Mouse (Mus musculus): Measurements from ENCODE around the gene Kantr. TPM values are rescaled to one million over a fixed set of nuclear protein-coding genes. Genes with fewer than 3 reads are reported as not detected.

Kantr gene
- polyA plus RNA-seq, 1 experiment from 2014 or later = 22.7 TPM

DNA sequence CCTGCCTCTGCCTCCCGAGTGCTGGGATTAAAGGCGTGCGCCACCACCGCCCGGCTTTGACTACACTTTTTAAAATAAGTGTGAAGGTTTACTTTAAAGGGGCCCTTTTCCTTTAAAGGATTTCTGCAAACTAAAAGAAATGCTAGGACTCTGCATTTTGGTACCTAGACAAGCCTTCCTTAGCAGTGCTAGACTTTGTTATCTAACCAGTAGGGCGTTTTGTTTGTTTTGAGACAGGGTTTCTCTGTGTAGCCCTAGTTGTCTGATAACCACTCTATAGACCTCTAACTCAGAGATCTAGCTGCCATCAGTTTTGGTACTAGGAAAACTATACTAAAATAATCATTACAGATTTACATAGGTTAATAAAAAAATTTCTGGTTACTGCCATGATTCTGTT, 47.9 kb downstream of the Kantr start:
- H3K4me1 ChIP-seq = no peaks in the 10 kb centered on the region
- WGBS = 91% methylated on average over 6 of the region's 6 CpGs
- no peak for ATAC-seq (ENCODE audit: insufficient number of reproducible peaks, insufficient read depth, low FRiP score, low TSS enrichment, low read depth)
- H3K27me3 ChIP-seq = no peaks in the 10 kb centered on the region
- H3K9me3 ChIP-seq = no peaks in the 10 kb centered on the region
- H3K9ac ChIP-seq = no peak overlapping the region
- H3K27ac ChIP-seq = no peak overlapping the region
- peaks cover 16% of the 10 kb centered on the region for H3K36me3 ChIP-seq
- no peak overlapping the region for H3K4me2 ChIP-seq
- H3K4me3 ChIP-seq = no peak overlapping the region

DNA sequence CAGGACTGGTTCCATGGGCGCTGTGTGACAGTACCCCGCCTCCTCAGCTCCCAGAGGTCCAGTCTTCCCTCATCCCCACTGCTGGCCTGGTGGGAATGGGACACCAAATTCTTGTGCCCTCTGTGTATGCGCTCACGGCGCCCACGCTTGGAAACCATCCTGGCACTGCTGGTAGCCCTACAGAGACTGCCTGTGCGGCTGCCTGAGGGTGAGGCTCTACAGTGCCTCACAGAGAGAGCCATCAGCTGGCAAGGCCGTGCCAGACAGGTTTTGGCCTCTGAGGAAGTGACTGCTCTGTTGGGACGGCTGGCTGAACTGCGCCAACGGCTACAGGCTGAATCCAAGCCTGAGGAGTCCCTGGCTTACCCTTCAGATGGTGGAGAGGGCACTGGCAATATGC, 56.1 kb downstream of the Kantr start:
- Histone ChIP-seq H3K27ac (no peak overlapping the region), H3K4me3 (no peak overlapping the region), H3K4me1 (no peaks in the 10 kb centered on the region), H3K9ac (no peak overlapping the region), H3K9me3 (no peaks in the 10 kb centered on the region), H3K36me3 (peaks cover 96% of the 10 kb centered on the region), H3K4me2 (no peak overlapping the region), H3K27me3 (no peaks in the 10 kb centered on the region)
- no peak for ATAC-seq (ENCODE audit: insufficient number of reproducible peaks, insufficient read depth, low FRiP score, low TSS enrichment, low read depth)
- WGBS = 94% methylated on average over 11 of the region's 11 CpGs

Other genes with a start within 250 kb of the Kantr start
- gene Iqsec2, start 183.2 kb downstream of the Kantr start, polyA plus RNA-seq (2015; fragmentation: Nextera tagmentation; extraction: Ambion mirVana) = 3.7 TPM in 2 replicates
- gene Kdm5c, start 94.5 kb downstream of the Kantr start, polyA plus RNA-seq (2015; fragmentation: Nextera tagmentation; extraction: Ambion mirVana) = 44.0 and 44.2 TPM in 2 replicates
- 42.7 and 43.6 TPM in 2 replicates for gene Tspyl2, start 14.9 kb upstream of the Kantr start, polyA plus RNA-seq (2015; fragmentation: Nextera tagmentation; extraction: Ambion mirVana)
- gene Gpr173, start 41.2 kb upstream of the Kantr start, polyA plus RNA-seq (2015; fragmentation: Nextera tagmentation; extraction: Ambion mirVana) = 3.3 and 3.6 TPM in 2 replicates
- gene Cldn34a, start 235.8 kb upstream of the Kantr start, polyA plus RNA-seq (2015; fragmentation: Nextera tagmentation; extraction: Ambion mirVana) = not detected in 2 replicates